Mouse (Mus musculus) embryonic facial prominence, embryonic 13.5 days (tissue): ENCODE results near the gene Mprip. TPM values are rescaled to one million over a fixed set of nuclear protein-coding genes. Genes with fewer than 3 reads are reported as not detected.
"Not testable (repeated sequence)": the region's sequence is repeated elsewhere in the genome, so short reads cannot be mapped to it uniquely, and the experiment has no call there.

Experiments
- ATAC-seq: fragments of 200-750 bp; cut with Nextera tagmentation; 2 replicates; pipeline ENCODE4 v1.8.0; 2017; ENCODE audit warnings: low read depth; ENCODE audit not compliant: insufficient number of reproducible peaks, insufficient read depth, low FRiP score, low TSS enrichment
- H3K27ac ChIP-seq: fragments of 300-500 bp; sonication (generic); 2 replicates; pipeline ENCODE4 v1.5.1; 2015; ENCODE audit warnings: moderate library complexity, mild to moderate bottlenecking, inconsistent platforms
- H3K27me3 ChIP-seq: fragments of 300-500 bp; sonication (generic); 2 replicates; pipeline ENCODE4 v1.6.1; 2015; ENCODE audit warnings: mild to moderate bottlenecking, inconsistent platforms
- H3K36me3 ChIP-seq: fragments of 300-500 bp; sonication (generic); 2 replicates; pipeline ENCODE4 v1.6.1; 2015; ENCODE audit warnings: mild to moderate bottlenecking, inconsistent platforms
- H3K4me1 ChIP-seq: fragments of 300-500 bp; sonication (generic); 2 replicates; pipeline ENCODE4 v1.6.1; 2015; ENCODE audit warnings: inconsistent platforms
- H3K4me2 ChIP-seq: fragments of 300-500 bp; sonication (generic); 2 replicates; pipeline ENCODE4 v1.6.1; 2015; ENCODE audit warnings: moderate library complexity, mild to moderate bottlenecking, inconsistent platforms
- H3K4me3 ChIP-seq: fragments of 300-500 bp; sonication (generic); 2 replicates; pipeline ENCODE4 v1.5.1; 2015; ENCODE audit warnings: mild to moderate bottlenecking, inconsistent platforms
- H3K9ac ChIP-seq: fragments of 300-500 bp; sonication (generic); 2 replicates; pipeline ENCODE4 v1.6.1; 2015; ENCODE audit warnings: mild to moderate bottlenecking, inconsistent platforms
- H3K9me3 ChIP-seq: fragments of 300-500 bp; sonication (generic); 2 replicates; pipeline ENCODE4 v1.6.1; 2016; ENCODE audit warnings: inconsistent platforms
- WGBS: fragments of 180-500 bp; shearing (Covaris S2); methylation state at CpG from one replicate; pipeline ENCODE4 v1.1.7; 2015; ENCODE audit warnings: mixed read lengths; 5-methylcytosine and 5-hydroxymethylcytosine counted together
- polyA plus RNA-seq: library from polyadenylated mRNA; unstranded; fragments of >200 nt; fragmentation: Nextera tagmentation; extraction: Ambion mirVana; gene quantifications from 2 replicates; pipeline ENCODE4 v1.2.1, GENCODE M21; 2015

Gene Mprip
- polyA plus RNA-seq, 1 experiment from 2014 or later, result 40.0 TPM

DNA sequence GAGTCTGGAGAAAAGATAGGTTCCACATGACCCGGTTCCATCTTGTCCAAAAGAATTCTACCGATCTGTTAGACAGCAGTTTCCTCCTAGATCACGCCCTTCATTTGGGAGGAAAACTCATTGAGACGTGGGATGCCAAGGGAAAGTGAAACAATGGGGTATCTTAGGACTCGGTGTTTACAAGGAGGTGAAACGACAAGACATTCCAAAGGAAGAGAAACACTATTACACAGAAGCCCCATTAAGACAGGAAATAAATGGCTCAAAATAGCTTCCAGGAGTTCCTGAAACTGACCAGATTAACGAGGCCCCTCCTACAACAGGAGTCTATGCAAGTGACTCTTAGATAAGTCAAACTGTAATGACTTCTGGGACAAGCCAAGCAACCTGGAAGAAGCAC, 5.1 kb upstream of the Mprip start:
- Histone ChIP-seq H3K27ac (no peak overlapping the region; the same call in 1 of the 2 replicates), H3K36me3 (no peaks in the 10 kb centered on the region), H3K4me2 (no peak overlapping the region), H3K27me3 (no peaks in the 10 kb centered on the region), H3K4me1 (peaks cover 8% of the 10 kb centered on the region), H3K9ac (no peak overlapping the region), H3K4me3 (no peak overlapping the region), H3K9me3 (no peaks in the 10 kb centered on the region)
- 57% methylated on average over 7 of the region's 7 CpGs for WGBS
- ATAC-seq, result no peak

DNA sequence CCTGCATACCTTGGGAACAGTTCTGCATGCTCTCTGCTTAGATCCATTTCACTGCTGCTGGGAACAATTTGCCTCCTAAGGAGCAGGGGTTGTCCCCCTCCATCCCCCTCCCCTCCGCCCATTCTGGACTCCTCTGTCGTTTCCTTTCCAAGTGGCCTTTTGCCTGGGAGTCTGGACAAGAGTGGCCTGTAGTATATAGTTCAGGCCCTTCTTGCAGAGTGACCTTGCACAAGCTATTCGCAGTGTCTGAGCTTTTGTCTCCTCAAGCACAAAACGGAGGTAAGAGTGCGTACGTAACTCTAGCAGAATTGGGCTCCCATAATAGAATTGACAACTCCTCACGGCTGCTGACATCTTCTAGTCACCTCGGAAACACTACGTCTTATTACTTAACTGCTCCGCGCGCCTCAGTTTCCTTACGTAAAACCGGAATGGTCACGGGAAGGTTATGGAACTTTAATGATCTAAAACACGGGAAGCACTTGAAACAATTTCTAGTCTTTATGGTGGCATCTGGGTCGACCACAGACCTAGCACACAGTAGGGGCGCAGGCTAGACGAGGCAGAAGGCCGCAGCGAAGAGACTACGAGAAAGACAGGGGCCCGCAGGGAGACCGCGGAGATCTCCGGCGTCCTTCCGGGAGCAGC, 620 bp downstream of the Mprip start:
- no peaks in the 10 kb centered on the region for H3K27me3 ChIP-seq
- no peak for ATAC-seq
- 0 out of 2 replicates have a peak, but pooled peaks cover 3% of the 10 kb centered on the region for H3K36me3 ChIP-seq
- peak overlapping the region; percentile 78; the same call in 1 of the 2 replicates for H3K27ac ChIP-seq
- H3K4me3 ChIP-seq, result peak overlapping the region; percentile 82
- H3K4me1 ChIP-seq, result peaks cover 37% of the 10 kb centered on the region
- peak overlapping the region; percentile 90 for H3K9ac ChIP-seq
- under 1% methylated on average over 28 of the region's 28 CpGs for WGBS
- peak overlapping the region; percentile 86 for H3K4me2 ChIP-seq
- no peaks in the 10 kb centered on the region for H3K9me3 ChIP-seq

DNA sequence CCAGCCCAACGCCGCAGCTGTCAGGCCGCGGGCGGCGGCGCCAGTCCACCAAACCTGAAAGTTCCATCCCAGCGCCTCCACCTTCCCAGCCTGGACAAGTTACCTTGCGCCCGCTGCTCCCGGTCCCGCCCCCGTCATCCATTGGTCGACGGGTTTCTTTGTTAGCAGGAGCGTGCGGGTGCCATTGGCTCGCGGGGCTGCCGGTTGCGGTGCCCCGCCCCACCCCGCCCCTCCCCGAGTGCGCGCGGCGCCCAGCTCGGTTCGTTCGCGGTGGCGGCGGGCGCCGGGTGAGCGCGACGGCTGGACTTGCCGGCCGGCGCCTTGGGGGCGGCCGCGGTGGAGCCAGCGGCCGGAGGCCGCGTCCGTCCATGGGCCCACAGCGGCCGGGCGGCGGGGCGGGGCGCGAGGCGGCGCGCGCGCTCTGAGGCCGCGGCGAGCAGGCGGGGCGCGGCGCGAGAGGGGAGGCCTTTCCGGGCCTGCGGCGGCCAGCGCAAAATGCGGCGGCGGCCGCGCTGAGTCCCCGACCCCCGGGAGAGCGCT, 1.2 kb downstream of the Mprip start:
- peak; percentile 96 for ATAC-seq
- H3K36me3 ChIP-seq, result 0 out of 2 replicates have a peak, but pooled peaks cover 3% of the 10 kb centered on the region
- peak overlapping the region; percentile 86 for H3K4me2 ChIP-seq
- peak overlapping the region; percentile 78 for H3K27ac ChIP-seq
- H3K4me3 ChIP-seq, result peak overlapping the region; percentile 82
- H3K4me1 ChIP-seq, result peaks cover 37% of the 10 kb centered on the region
- H3K9ac ChIP-seq, result peak overlapping the region; percentile 90
- WGBS, result 0% methylated on average over 44 of the region's 82 CpGs
- no peaks in the 10 kb centered on the region for H3K9me3 ChIP-seq
- H3K27me3 ChIP-seq, result no peaks in the 10 kb centered on the region

DNA sequence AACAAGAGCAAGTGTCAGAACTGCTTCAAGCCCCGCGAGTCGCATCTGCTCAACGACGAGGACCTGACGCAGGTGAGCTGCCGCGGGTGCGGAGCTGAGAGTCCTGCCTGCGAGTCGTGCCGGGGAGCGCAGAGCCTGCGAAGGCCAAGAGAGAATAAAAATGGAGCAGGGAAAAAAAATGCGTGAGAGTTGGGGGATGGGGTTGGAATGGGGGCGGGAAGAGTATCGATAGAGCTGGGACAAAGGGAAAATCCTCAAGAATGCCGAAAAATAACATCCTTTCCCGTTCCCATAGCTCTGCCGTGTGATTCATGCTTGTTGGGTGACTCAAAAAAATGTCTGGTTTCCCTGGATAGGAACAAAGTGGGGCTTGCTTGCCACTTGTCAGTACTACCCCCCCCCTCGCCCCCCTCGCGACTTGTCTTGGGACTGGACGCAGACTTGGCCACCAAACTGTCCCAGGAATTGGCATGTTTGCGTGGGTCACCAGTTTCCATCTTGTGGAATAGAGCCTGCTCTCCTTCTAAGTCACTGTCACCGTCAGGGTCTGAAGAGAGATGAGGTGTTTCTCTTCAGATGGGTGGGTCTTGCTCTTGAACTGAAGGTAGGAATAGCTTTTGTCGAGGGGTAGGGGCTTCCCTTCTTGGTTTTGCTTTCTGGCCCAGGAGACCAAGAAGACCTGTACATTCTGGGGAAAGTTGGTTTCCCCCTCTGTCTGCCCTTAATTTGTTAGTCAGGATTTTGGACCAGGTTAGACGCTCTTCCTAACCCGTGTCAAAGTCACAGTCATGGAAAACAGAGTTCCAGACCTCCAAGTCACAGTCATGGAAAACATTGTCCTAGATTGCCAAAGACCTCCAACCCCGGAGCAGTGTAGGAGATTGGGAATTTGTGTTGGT, 2.0 kb downstream of the Mprip start:
- Histone ChIP-seq H3K9me3 (no peaks in the 10 kb centered on the region), H3K27me3 (no peaks in the 10 kb centered on the region), H3K36me3 (0 out of 2 replicates have a peak, but pooled peaks cover 3% of the 10 kb centered on the region), H3K4me1 (peaks cover 37% of the 10 kb centered on the region), H3K9ac (peak overlapping the region; percentile 90), H3K4me2 (peak overlapping the region; percentile 86), H3K4me3 (peak overlapping the region; percentile 82), H3K27ac (peak overlapping the region; percentile 78)
- 2% methylated on average over 30 of the region's 30 CpGs for WGBS
- ATAC-seq, result no peak

DNA sequence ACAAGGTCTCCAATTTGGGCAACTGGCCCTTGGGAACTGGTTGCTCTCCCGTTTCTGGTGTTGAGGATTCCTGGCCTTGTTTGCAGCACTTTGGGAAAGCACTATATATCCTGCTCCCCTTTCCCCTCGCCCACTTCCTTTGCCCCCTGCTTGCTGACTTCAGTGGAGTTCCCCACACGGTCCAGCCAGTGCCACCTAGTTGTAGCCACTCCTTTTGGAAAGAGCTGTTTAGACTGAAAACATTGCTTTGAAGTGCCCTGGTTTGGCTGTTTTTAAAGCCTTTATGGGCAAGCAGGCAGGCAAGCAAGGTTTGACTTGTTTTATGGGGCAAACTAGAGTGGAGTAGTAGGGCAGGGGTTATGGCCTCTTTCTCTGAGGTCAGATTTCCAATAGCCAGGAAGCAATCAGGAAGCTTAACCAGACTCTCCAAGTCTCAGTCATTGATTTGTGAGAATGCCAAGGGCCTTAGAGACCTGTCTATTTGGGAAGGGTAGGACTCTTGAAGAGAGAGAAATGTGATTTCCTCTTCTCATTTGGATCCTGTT, 2.7 kb downstream of the Mprip start:
- whole genome bisulfite sequencing, result 13% methylated on average over 3 of the region's 3 CpGs
- Histone ChIP-seq H3K4me3 (peak overlapping the region; percentile 82), H3K27me3 (no peaks in the 10 kb centered on the region), H3K4me2 (peak overlapping the region; percentile 86), H3K4me1 (peaks cover 37% of the 10 kb centered on the region), H3K9me3 (no peaks in the 10 kb centered on the region), H3K9ac (peak overlapping the region; percentile 90), H3K36me3 (0 out of 2 replicates have a peak, but pooled peaks cover 3% of the 10 kb centered on the region), H3K27ac (no peak overlapping the region)
- ATAC-seq, result no peak

DNA sequence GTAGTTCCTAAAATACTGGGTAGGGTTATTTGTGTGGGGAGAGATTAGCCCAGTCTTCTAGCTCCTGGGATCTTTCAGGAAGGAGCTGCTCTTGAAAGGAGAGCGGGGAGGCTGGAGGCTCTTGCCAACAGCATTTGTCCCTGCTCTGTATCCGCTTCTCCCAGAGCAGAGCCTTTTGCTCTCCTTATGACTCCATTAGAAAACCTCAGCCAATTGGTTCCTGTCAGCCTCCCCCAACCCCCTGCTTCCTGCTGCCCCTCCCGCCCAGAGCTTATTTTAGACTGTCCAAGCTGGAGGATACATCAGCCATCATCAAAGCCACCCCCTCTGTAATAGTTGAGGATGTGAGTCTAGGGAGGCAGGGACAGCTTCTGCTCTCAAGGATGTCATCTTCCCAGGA, 3.7 kb downstream of the Mprip start:
- peak overlapping the region; percentile 86 for H3K4me2 ChIP-seq
- no peaks in the 10 kb centered on the region for H3K9me3 ChIP-seq
- peaks cover 37% of the 10 kb centered on the region for H3K4me1 ChIP-seq
- no peak for ATAC-seq
- H3K27ac ChIP-seq, result no peak overlapping the region
- 23% methylated on average over 3 of the region's 3 CpGs for WGBS
- no peak overlapping the region for H3K9ac ChIP-seq
- peak overlapping the region; percentile 82; the same call in 1 of the 2 replicates for H3K4me3 ChIP-seq
- 0 out of 2 replicates have a peak, but pooled peaks cover 3% of the 10 kb centered on the region for H3K36me3 ChIP-seq
- H3K27me3 ChIP-seq, result no peaks in the 10 kb centered on the region

DNA sequence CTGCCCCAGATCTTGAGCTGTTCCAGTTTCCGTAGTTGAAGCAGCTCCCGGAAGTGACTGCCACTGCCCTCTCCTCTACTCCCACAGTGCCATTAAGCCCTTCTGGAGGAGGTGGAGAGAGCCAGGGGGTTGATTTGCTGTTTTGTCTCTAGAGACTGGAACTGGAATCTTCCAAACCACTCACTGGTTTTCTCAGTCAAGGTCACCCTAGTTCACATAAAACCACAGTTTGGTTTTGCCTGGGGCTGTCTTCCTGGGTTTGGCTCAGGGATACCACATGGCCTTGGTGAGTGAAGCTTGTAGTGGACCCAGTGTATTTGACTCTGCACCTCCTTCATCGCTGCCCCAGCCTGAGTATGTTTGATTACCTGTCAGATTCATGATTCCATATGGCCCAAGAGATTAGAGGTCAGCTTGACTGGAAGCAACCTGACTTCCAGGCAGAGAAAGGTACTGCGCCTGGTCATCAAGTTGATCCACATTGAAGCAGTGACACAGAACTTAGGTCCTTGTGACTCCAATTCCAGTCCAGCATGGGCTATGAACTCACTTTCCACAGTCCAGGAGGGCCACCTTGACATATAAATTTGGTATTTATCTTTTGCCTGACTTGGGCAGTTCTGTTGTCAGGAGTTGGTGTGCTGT, 10.1 kb downstream of the Mprip start:
- H3K36me3 ChIP-seq, result peaks cover 4% of the 10 kb centered on the region; the same call in 1 of the 2 replicates
- H3K9ac ChIP-seq, result no peak overlapping the region
- 72% methylated on average over 4 of the region's 4 CpGs for WGBS
- ATAC-seq, result no peak
- H3K4me2 ChIP-seq, result no peak overlapping the region
- no peak overlapping the region for H3K4me3 ChIP-seq
- H3K4me1 ChIP-seq, result peaks cover 20% of the 10 kb centered on the region
- no peaks in the 10 kb centered on the region for H3K27me3 ChIP-seq
- H3K27ac ChIP-seq, result no peak overlapping the region
- H3K9me3 ChIP-seq, result no peaks in the 10 kb centered on the region

DNA sequence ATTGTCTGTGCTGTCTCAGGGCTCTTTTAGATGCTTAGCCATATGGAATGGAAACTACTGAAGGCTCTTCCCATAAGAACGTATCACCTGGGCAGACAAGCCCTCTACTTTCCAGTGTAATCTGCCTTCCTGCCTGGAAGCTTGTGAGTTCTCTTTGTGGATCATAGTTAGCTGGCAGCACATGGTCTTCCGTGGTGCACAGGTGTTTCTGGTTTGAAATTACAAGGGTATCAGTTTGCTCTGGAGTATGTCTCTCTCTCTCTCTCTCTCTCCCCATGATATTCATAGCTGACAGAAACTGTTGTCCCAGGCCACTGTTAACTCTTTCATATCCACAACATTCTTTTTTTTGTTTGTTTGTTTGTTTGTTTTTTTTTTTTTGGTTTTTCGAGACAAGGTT, 12.9 kb downstream of the Mprip start:
- H3K27me3 ChIP-seq, result no peaks in the 10 kb centered on the region
- H3K4me1 ChIP-seq, result peaks cover 20% of the 10 kb centered on the region
- no peak overlapping the region for H3K9ac ChIP-seq
- no peak for ATAC-seq
- H3K9me3 ChIP-seq, result no peaks in the 10 kb centered on the region
- H3K27ac ChIP-seq, result no peak overlapping the region
- H3K4me3 ChIP-seq, result no peak overlapping the region
- H3K4me2 ChIP-seq, result no peak overlapping the region
- WGBS, result 41% methylated on average over 3 of the region's 3 CpGs
- peaks cover 16% of the 10 kb centered on the region for H3K36me3 ChIP-seq

DNA sequence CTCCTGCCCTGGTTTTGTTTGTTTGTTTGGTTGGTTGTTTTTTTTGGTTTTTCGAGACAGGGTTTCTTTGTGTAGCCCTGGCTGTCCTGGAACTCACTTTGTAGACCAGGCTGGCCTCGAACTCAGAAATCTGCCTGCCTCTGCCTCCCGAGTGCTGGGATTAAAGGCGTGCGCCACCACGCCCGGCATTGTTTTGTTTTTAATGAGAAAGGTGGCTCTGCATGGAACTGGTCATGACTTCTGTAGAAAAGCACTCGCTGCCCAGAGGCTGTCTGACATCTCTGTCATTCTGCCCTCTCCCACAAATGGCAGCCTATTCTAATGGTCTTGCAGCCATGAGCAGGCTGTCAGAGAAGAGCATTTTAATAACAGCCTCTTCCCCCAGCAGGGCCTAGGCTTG, 13.6 kb downstream of the Mprip start:
- not testable (repeated sequence) for H3K9ac ChIP-seq, H3K27ac ChIP-seq, ATAC-seq, H3K9me3 ChIP-seq, H3K4me2 ChIP-seq, H3K4me3 ChIP-seq, H3K27me3 ChIP-seq
- Histone ChIP-seq H3K4me1 (peaks cover 20% of the 10 kb centered on the region), H3K36me3 (peaks cover 16% of the 10 kb centered on the region)
- 95% methylated on average over 8 of the region's 8 CpGs for WGBS

DNA sequence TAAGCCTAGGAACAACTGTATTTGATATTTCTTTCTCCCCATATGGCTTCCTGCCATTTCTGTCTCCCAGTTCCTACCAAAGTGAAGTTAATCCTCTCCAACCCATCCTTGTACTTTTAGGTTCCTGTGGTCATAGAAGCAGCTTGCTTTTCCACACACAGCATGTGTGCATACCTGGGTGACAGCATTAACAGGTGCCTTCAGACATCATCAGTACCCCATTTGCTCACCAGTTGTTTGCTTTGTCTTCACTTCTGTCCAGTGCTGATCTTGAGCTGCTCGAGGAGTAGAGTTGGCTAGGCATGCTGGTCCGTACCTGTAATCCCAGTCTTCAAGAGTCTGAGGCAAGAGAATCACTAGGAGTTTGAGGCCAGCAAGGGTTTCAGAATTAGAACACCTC, 16.7 kb downstream of the Mprip start:
- no peak for ATAC-seq

DNA sequence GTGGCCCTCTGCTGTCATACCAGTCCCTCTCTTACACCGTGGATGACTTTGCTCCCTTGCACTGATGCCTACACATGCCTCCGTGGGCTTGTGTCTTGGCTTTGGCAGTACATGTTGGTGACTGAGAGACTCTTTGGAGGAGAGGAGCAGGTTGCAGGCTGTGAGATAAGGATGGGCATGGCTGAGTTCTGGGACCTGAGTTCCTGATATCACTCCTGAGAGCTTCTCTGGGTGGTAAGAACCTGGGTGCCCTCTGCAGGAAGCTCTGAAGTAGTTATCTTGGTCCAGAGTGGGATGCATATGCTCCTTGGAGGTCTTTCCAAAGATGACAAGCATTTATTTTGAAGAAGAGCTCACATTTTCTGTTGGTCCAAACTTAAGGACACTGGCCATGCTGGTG, 17.6 kb downstream of the Mprip start:
- Histone ChIP-seq H3K4me2 (no peak overlapping the region), H3K36me3 (peaks cover 26% of the 10 kb centered on the region), H3K4me1 (peaks cover 10% of the 10 kb centered on the region), H3K9ac (no peak overlapping the region), H3K27ac (no peak overlapping the region), H3K27me3 (no peaks in the 10 kb centered on the region), H3K4me3 (no peak overlapping the region), H3K9me3 (no peaks in the 10 kb centered on the region)
- 95% methylated on average over 2 of the region's 2 CpGs for WGBS
- no peak for ATAC-seq

More for the DNA sequence above, 16.7 kb downstream of the Mprip start:
- Histone ChIP-seq H3K27me3 (no peaks in the 10 kb centered on the region), H3K27ac (no peak overlapping the region), H3K9me3 (no peaks in the 10 kb centered on the region), H3K4me1 (peaks cover 19% of the 10 kb centered on the region), H3K4me3 (no peak overlapping the region), H3K36me3 (peaks cover 26% of the 10 kb centered on the region), H3K4me2 (no peak overlapping the region), H3K9ac (no peak overlapping the region)
- 94% methylated on average over 2 of the region's 2 CpGs for WGBS
